Mouse (Mus musculus) liver, embryonic 13.5 days (tissue): ENCODE results near the gene Gabra4. TPM values are rescaled to one million over a fixed set of nuclear protein-coding genes. Genes with fewer than 3 reads are reported as not detected.
"Not testable (repeated sequence)": the region's sequence is repeated elsewhere in the genome, so short reads cannot be mapped to it uniquely, and the experiment has no call there.

Experiments
- ATAC-seq: fragments of 200-750 bp; cut with Nextera tagmentation; 2 replicates; pipeline ENCODE4 v1.8.0; 2017; ENCODE audit warnings: low read depth, mild to moderate bottlenecking, moderate number of reproducible peaks, moderate library complexity
- DNase-seq: peaks from one replicate; pipeline ENCODE4 v3.0.0; 2022
- H3K27ac ChIP-seq: fragments of 300-500 bp; sonication (generic); 2 replicates; pipeline ENCODE4 v1.5.1; 2015; ENCODE audit warnings: moderate library complexity, mild to moderate bottlenecking, inconsistent platforms
- H3K27me3 ChIP-seq: fragments of 300-500 bp; sonication (generic); 2 replicates; pipeline ENCODE4 v1.6.1; 2015; ENCODE audit warnings: mild to moderate bottlenecking, inconsistent platforms
- H3K36me3 ChIP-seq: fragments of 300-500 bp; sonication (generic); 2 replicates; pipeline ENCODE4 v1.6.1; 2015; ENCODE audit warnings: mild to moderate bottlenecking, inconsistent platforms
- H3K4me1 ChIP-seq: fragments of 300-500 bp; sonication (generic); replicated peaks from 2 replicates; pipeline ENCODE4 v1.6.1; 2015; ENCODE audit warnings: inconsistent platforms
- H3K4me2 ChIP-seq: fragments of 300-500 bp; sonication (generic); 2 replicates; pipeline ENCODE4 v1.6.1; 2015; ENCODE audit warnings: inconsistent platforms, mild to moderate bottlenecking, moderate library complexity
- H3K4me3 ChIP-seq: fragments of 300-500 bp; sonication (generic); replicated peaks from 2 replicates; pipeline ENCODE4 v1.5.1; 2015; ENCODE audit warnings: mild to moderate bottlenecking, inconsistent platforms
- H3K9ac ChIP-seq: fragments of 300-500 bp; sonication (generic); 2 replicates; pipeline ENCODE4 v1.6.1; 2015; ENCODE audit warnings: mild to moderate bottlenecking, inconsistent platforms
- H3K9me3 ChIP-seq: fragments of 300-500 bp; sonication (generic); replicated peaks from 2 replicates; pipeline ENCODE4 v1.6.1; 2016; ENCODE audit warnings: inconsistent platforms
- WGBS: fragments of 180-500 bp; shearing (Covaris S2); methylation state at CpG from one replicate; pipeline ENCODE4 v1.1.7; 2015; ENCODE audit not compliant: insufficient replicate concordance; 5-methylcytosine and 5-hydroxymethylcytosine counted together
- polyA plus RNA-seq: library from polyadenylated mRNA; unstranded; fragments of >200 nt; fragmentation: Nextera tagmentation; extraction: Ambion mirVana; gene quantifications from 2 replicates; pipeline ENCODE4 v1.2.1, GENCODE M21; 2015

Gabra4 gene
- polyA plus RNA-seq, 1 experiment from 2014 or later: 0.20 TPM

DNA sequence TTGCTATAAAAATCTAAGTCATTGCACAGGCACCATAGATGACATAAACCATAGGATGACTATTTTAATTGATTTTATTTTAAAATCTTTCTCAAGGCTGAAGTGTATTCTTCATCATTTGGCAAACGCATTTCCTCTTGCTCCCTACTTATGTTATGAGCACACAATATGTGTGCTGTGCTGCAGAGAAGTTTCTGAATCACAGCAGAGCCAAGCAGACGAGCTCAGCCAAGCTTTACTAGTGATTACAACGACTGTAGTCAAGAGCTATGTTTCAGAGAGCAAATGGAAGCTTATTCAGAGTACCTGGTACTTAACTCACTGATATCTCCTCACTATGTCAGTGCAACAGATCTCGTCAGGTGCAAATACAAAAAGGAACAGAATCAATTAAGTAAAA lies 41.4 kb downstream of the Gabra4 start:
- no peaks in the 10 kb centered on the region for H3K4me1 ChIP-seq
- no peaks in the 10 kb centered on the region for H3K9me3 ChIP-seq
- no peak for ATAC-seq
- no peak overlapping the region for H3K9ac ChIP-seq
- no peak for DNase-seq
- H3K36me3 ChIP-seq: no peaks in the 10 kb centered on the region
- H3K27ac ChIP-seq: no peak overlapping the region
- H3K4me3 ChIP-seq: no peak overlapping the region
- no peak overlapping the region for H3K4me2 ChIP-seq
- no peaks in the 10 kb centered on the region for H3K27me3 ChIP-seq
- 44% methylated on average over 4 of the region's 4 CpGs for WGBS

DNA sequence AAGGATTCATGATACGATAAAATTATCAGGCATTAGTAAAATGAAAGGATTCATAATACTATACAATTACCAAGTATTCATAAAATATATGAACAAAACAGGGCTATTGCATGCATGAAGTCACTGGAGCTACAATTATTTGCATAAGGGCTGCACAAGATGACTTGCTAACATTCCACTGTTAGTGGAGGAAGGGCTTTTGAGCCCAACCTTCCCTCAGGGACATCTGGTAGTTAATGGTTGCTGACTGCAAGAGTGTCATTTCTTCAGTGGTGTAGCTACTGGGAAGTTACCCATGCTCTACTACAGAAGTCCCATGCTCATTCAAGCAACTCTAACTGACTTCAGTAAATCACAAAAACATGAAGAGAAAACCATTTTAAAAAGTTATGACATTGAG lies 43.8 kb downstream of the Gabra4 start:
- ATAC-seq (no peak), DNase-seq (no peak)
- H3K4me1 ChIP-seq: no peaks in the 10 kb centered on the region
- 84% methylated on average over 1 of the region's 1 CpGs for WGBS
- H3K27me3 ChIP-seq: no peaks in the 10 kb centered on the region
- H3K27ac ChIP-seq: no peak overlapping the region
- no peak overlapping the region for H3K4me3 ChIP-seq
- no peak overlapping the region for H3K4me2 ChIP-seq
- H3K9ac ChIP-seq: no peak overlapping the region
- no peaks in the 10 kb centered on the region for H3K36me3 ChIP-seq
- no peaks in the 10 kb centered on the region for H3K9me3 ChIP-seq

DNA sequence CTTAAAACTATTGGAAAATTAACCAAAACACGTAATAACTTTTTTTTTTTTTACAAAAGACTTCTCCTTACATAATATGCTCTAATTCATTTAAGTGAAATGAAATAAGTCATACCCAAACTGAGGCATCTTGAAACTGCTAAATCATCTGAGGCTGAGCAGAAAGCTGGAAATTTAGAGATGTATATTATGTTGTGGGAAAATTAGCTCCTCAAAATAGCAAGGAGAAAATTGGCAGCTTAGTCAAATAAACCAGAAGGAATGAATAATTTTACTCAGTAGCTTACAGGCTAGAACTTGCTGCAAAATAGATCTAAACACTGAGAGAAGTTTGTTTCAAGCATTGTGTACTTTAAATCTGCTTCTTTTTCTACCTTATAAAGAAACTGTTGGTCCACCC lies 49.4 kb downstream of the Gabra4 start:
- no peak for DNase-seq
- no peak overlapping the region for H3K4me2 ChIP-seq
- ATAC-seq: no peak
- H3K9ac ChIP-seq: no peak overlapping the region
- H3K36me3 ChIP-seq: no peaks in the 10 kb centered on the region
- 48% methylated on average over 1 of the region's 1 CpGs for WGBS
- no peak overlapping the region for H3K4me3 ChIP-seq
- H3K4me1 ChIP-seq: no peaks in the 10 kb centered on the region
- H3K27ac ChIP-seq: no peak overlapping the region
- H3K9me3 ChIP-seq: no peaks in the 10 kb centered on the region
- no peaks in the 10 kb centered on the region for H3K27me3 ChIP-seq

DNA sequence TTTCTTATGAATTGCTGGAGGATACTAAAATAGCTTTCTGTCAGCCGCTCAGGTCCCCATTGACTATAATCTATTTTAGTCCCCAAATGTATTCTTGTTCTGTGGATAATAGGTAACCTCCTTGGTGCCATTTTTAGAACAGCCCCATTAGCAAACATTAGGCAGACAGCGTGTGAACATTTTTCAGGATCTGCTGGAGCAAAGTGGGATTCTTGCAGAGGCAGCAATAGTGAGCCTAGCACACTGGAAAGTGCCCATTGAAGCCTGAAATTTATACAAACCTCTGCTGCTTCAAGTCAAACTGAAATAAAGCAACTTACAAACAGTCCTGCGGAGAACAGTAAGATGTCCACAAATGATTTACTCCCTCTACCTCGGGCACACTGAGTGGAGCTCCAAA lies 51.2 kb downstream of the Gabra4 start:
- H3K4me3 ChIP-seq: no peak overlapping the region
- WGBS: 65% methylated on average over 4 of the region's 4 CpGs
- ATAC-seq (no peak), DNase-seq (no peak)
- H3K27ac ChIP-seq: no peak overlapping the region
- no peak overlapping the region for H3K4me2 ChIP-seq
- H3K4me1 ChIP-seq: no peaks in the 10 kb centered on the region
- no peak overlapping the region for H3K9ac ChIP-seq
- no peaks in the 10 kb centered on the region for H3K27me3 ChIP-seq
- no peaks in the 10 kb centered on the region for H3K9me3 ChIP-seq
- no peaks in the 10 kb centered on the region for H3K36me3 ChIP-seq

DNA sequence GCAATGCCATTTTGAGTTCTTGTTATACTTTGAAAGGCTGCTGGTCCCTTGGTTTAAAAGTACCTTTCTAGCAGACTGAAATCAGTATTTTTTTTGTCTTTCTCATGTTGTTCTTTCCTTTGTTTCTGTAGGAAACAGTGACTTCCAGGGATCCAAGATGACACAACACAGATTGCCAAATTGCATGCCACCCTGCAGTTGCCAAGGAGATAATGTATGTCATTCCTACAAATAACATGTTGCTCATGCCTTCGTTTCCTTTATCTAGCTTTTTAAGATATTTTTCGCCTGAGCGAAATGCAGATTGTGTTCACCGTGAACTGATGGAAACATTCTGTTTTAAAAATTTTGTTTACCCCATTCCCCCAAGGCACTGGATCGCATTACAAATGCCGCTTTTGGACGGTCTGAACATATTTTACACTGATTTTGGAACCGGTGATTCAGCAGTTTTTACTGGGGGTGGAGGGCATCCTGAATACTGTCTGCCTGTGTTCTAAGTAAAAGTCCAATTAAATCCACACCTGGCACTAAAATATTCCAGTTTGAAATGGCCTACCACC lies 53.9 kb downstream of the Gabra4 start:
- Histone ChIP-seq H3K27me3 (no peaks in the 10 kb centered on the region), H3K4me2 (no peak overlapping the region), H3K4me3 (no peak overlapping the region), H3K9ac (no peak overlapping the region), H3K4me1 (no peaks in the 10 kb centered on the region), H3K27ac (no peak overlapping the region), H3K9me3 (no peaks in the 10 kb centered on the region), H3K36me3 (no peaks in the 10 kb centered on the region)
- WGBS: 71% methylated on average over 8 of the region's 8 CpGs
- DNase-seq: no peak
- ATAC-seq: no peak

DNA sequence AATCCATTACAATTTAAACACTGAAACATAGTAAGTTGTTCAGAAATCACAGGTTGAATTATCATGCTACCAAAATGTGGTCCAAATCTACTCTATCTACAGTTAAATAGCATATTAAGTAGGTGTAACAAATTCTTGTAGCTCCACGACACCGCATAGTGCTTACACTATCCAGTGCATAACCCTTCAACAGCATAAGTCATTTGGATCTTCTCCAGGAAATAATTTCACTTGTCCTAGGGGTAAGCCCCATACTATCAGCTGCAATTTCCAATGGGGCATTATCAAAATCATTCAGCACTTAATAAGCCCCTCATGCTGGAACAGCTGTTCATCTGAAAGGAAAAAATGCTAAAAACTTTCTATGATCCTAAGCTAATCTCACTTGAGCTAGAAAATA lies 62.8 kb downstream of the Gabra4 start:
- Histone ChIP-seq H3K9me3 (no peaks in the 10 kb centered on the region), H3K9ac (no peak overlapping the region), H3K27me3 (no peaks in the 10 kb centered on the region), H3K27ac (no peak overlapping the region), H3K4me1 (no peaks in the 10 kb centered on the region), H3K4me2 (no peak overlapping the region), H3K4me3 (no peak overlapping the region), H3K36me3 (no peaks in the 10 kb centered on the region)
- ATAC-seq: no peak
- 73% methylated on average over 2 of the region's 2 CpGs for WGBS
- DNase-seq: no peak

DNA sequence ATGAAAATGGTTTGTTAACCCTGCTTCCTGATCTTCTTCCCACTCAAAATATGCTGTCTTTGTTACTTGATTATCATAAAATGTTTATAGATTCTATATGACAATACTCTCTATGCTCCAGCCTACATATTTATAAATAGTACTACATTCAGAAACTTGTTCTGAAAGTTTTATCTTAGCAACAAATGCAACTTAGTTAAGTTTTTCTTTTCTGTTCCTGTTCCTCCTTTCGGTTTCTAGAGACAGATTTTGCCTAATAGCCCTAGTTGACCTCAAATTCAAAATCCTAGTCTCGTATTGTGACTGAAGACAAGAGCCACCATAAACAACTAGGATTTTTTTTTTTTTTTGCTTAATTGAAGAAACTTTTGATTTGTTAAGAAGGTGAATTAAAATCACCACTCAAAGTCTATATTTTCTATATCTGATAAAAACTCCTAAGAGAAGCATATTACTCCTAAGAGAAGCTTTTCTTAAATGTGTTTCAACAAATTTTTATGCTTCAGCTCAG lies 64.3 kb downstream of the Gabra4 start:
- H3K27ac ChIP-seq: no peak overlapping the region
- no peak overlapping the region for H3K4me2 ChIP-seq
- H3K9ac ChIP-seq: no peak overlapping the region
- no peaks in the 10 kb centered on the region for H3K36me3 ChIP-seq
- H3K27me3 ChIP-seq: no peaks in the 10 kb centered on the region
- no peaks in the 10 kb centered on the region for H3K9me3 ChIP-seq
- H3K4me3 ChIP-seq: no peak overlapping the region
- DNase-seq (no peak), ATAC-seq (no peak)
- no peaks in the 10 kb centered on the region for H3K4me1 ChIP-seq
- WGBS: 49% methylated on average over 2 of the region's 2 CpGs

DNA sequence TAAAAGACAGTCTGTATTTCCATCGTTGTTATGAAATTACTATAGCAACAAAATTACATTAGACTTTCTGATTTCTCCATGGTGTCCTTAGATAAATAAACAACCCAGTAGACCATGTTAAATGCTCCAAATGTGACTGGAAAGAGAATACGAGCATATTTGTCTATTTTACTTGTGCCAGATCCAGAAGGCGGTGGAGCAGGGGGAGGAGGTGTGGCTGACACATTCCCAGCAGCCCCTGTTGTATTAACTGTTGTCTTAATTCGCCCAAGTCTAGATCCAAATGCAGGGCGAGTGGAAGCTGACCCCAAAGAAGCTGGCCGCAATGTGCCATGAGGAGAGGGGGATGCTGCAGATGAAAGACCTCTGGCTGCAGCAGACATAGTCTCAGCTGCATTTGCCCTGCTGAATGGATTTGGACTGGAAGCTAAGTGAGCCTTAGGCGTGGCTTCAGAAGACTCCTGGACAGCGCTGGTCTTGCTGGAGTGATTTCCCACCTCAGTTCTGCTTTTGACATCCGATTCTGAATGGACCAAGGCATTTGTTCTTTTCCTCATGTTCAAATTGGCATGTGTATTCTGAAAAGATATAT lies 86.4 kb downstream of the Gabra4 start:
- Histone ChIP-seq H3K4me1 (no peaks in the 10 kb centered on the region), H3K9me3 (no peaks in the 10 kb centered on the region; the same call in 1 of the 2 replicates), H3K27me3 (no peaks in the 10 kb centered on the region), H3K27ac (no peak overlapping the region), H3K36me3 (no peaks in the 10 kb centered on the region), H3K4me3 (no peak overlapping the region), H3K4me2 (no peak overlapping the region), H3K9ac (no peak overlapping the region)
- no peak for ATAC-seq
- no peak for DNase-seq
- 66% methylated on average over 9 of the region's 9 CpGs for WGBS

DNA sequence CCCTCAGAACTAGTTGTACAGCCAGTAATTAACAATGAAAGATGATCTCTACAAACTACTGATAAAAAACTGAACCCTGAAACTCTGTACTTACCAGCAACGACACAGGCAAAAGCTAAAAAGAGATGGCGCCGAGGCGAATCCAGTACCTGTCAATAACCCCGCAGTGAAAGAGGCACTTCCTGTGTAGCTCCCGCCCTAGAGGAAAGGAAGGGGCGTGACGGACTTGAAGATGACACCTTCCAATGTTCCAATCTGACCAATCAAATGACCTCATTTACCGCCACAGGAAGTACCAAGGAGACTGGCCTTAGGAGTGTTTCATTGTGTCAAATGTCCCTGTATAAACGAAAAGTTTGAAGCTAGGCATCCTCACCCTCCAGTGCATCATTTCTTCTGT lies 110.0 kb downstream of the Gabra4 start, which contains the start of gene Cox7b2:
Gene Cox7b2, minus strand, starts transcription at position 127 of the 400 bp plus-strand sequence.
- no peak within 1 kb of the TSS for H3K9ac ChIP-seq
- DNase-seq: no peak
- H3K9me3 ChIP-seq: no peaks in the 10 kb centered on the region
- no peak within 1 kb of the TSS for H3K27ac ChIP-seq
- no peaks in the 10 kb centered on the region for H3K36me3 ChIP-seq
- 75% methylated on average over 10 of the region's 10 CpGs for WGBS
- no peak within 1 kb of the TSS for H3K4me3 ChIP-seq
- no peak within 1 kb of the TSS for H3K4me2 ChIP-seq
- H3K27me3 ChIP-seq: no peaks in the 10 kb centered on the region
- ATAC-seq: no peak
- no peaks in the 10 kb centered on the region for H3K4me1 ChIP-seq

DNA sequence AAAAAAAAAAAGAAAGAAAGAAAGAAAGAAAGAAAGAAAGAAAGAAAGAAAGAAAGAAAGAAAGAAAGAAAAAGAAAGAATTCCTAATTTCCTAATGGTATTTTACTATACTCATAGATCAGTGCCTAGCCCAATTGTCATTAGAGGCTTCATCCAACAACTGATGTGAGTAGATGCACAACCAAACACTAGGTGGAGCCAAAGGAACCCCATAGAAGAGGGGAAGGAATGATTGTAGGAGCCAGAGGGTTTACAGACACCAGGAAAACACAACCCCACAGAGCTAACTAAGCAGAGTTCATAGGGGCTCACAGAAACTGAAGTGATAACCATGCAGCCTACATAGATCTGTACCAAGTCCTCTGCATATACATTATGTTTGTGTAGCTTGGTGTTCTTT lies 112.6 kb downstream of the Gabra4 start:
- Histone ChIP-seq H3K27ac (no peak overlapping the region), H3K4me1 (no peaks in the 10 kb centered on the region), H3K9ac (no peak overlapping the region), H3K27me3 (no peaks in the 10 kb centered on the region), H3K36me3 (no peaks in the 10 kb centered on the region), H3K9me3 (no peaks in the 10 kb centered on the region), H3K4me3 (no peak overlapping the region), H3K4me2 (no peak overlapping the region)
- ATAC-seq (no peak), DNase-seq (no peak)

DNA sequence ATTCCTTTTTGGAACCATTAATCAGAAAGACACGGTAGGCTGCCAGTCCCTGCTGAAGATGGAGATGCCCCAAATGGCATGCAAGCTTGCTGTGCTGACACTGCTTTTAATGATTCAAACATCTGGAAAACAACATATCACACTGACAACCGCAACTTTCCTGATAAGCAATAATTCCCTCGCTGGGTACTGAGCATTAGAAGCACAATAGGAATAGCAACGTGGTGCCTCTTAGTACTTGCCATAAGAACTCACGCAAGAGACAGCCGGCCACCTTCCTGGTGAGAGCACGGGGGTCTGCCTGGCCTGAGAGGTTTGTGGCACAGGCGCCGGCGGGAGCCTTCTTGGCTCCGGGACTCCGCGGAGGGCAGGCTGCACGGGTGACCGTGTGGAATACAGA lies 132.6 kb downstream of the Gabra4 start:
- not testable (repeated sequence) for H3K27ac ChIP-seq, H3K4me2 ChIP-seq, H3K9me3 ChIP-seq, ATAC-seq, H3K27me3 ChIP-seq, H3K9ac ChIP-seq, H3K4me3 ChIP-seq, H3K4me1 ChIP-seq, H3K36me3 ChIP-seq, DNase-seq
- 64% methylated on average over 10 of the region's 15 CpGs for WGBS
